Mouse (Mus musculus) left cerebral cortex, postnatal 25 days (tissue): Measurements from ENCODE around the gene Col5a3. TPM values are rescaled to one million over a fixed set of nuclear protein-coding genes. Genes with fewer than 3 reads are reported as not detected.

Source experiments
- DNase-seq, 2 experiments: peaks; one replicate each; pipeline ENCODE4 v3.0.0; 2022; ENCODE audit warnings: low spot score in 2 of 2, mixed read lengths in 1 of 2
- intact Hi-C: fragments of 180-260 bp; cut with DNase I; formaldehyde crosslinking; loops from one replicate; pipeline ENCODE4 v1.15.1; 2025
- total RNA-seq, 2 experiments: library from RNA; stranded (reverse); gene quantifications; 2 replicates each; pipeline ENCODE4 v1.2.3; 2021

The Col5a3 gene
- total RNA-seq, 2 experiments from 2014 or later, result 1.5 to 1.8 TPM

DNA sequence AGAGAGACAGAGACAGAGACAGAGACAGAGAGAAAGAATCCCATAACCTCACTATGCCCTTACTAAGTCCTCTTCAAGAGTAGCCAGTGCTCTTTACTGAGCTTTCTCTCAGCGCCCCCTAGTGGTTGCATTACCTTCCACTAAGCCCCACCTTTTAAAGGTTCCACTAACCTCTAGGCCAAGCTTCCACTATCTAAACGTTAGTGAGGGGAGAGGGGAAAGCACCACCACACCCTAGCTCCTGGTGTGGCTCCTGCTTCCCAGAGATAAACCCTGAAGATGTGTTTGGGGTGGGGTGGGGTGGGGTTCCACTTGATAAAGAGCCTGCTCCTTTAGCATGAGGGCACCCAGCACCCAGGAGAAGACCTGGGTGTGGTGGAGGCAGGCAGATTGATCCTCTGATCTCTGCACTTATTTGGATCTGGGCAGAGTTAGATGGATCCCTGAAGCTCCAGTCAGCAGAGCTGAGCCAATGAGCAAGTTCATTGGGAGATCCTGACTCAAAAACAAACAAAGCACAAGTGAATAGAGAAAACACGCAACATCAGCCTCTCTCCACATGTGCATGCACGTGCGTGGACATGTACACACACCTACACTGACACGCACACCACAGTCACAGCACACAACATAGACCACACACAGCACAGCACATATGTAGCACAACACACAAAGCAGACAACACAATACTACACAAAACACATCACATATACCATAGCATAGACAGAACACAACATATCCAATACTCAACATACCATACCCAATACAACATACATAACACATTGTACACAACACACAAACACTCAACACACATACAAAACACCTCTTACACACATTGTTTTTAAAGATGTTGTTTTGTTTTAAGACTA, 57.5 kb downstream of the Col5a3 start:
- peak in 1 of 2 experiments; percentile 41 for DNase-seq
- intact Hi-C loops, result no loop called here

DNA sequence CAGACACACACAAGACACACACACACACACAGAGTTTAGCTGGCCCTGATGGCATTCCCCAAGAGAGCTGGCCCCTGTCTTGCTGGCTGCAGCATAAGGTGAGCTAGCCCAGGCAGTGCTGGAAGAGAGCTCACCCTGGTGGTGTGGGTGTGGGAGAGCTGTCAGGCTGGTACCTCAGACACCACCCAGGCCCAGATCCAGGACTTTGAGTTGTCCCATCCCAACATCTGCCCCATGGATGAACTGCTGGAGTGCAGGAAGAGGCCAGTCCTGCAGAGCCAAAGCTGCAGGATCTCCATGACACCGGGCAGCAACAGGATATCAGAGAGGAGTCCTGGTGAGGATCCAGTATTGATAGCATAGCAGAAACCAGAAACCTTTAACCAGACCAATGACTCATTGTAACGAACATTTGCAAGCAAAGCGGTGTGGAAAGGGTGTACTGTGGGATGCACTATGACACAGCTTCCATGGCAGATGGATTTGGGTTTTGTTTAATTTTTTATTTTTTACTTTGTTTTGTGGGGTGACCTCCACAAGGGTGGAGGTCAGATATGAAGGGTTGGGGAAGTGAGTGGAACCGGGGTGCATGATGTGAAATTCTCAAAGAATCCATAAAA, 58.7 kb downstream of the Col5a3 start:
- intact Hi-C loops, result no loop called here
- no peak for DNase-seq

GRCm38 (mm10) chr9:20754335-20754734, 60.5 kb downstream of the Col5a3 start:
- DNase-seq, result no peak
- intact Hi-C loops, result no loop called here

DNA sequence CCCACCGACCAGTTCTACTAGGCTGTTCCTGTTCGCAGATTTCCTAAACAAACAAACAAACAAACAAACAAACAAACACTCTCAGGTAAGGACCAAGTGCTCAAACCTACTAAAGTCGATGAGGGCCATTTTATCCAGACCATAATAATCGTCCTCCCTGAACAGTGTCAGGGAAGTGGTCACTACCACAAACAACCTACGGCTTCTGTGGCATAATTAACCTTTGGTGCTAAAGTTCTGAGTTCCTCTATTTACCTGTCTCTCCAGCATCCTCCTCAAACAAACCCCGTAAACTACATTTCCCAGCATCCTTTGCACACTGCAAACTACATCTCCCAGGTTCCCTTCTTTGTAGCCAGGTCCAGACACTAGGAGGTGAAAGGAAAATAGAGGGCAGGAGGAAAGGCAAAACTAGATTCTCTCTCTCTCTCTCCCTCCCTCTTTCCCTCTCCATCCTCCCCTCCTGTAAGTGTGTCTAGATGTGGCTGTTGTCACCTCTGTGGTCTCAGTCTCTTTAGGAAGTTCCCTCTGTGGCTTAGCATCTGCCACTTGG, 63.3 kb downstream of the Col5a3 start:
- DNase-seq, result peak in 1 of 2 experiments; percentile 39
- intact Hi-C loops, result no loop called here

- intact Hi-C loops, result loop anchor here (10.0 kb wide), 1 partner anchor 284 kb away; the partner anchor contains the start of gene Zfp26
Measured at GRCm38 (mm10) chr9:20749213-20749612, 65.7 kb downstream of the Col5a3 start.

DNA sequence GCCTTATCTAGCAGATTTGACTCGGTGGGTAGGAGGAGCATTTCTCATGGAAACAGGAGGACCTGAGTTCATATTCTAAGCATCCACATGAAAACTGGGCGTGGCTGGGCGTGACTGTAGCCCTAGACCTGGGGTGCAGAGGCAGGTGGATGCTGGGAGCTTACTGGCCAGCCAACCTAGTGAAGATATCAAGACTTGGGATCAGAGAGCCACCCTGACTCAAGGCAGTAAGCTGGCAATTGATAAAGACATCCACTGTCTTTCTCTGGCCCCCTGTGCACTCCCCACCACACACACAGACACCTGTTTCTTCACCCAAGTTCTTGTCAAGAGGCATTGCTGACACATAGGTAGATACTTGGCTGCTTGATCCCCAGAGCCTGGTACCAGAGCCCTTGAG, 66.3 kb downstream of the Col5a3 start:
- DNase-seq, result no peak
- intact Hi-C loops, result loop anchor here (10.0 kb wide), 1 partner anchor 284 kb away; the partner anchor contains the start of gene Zfp26

More at GRCm38 (mm10) chr9:20749213-20749612, 65.7 kb downstream of the Col5a3 start:
- DNase-seq, result no peak

- DNase-seq, result no peak
- intact Hi-C loops, result loop anchor here (10.0 kb wide), 1 partner anchor 283 kb away; the partner anchor contains the start of gene Zfp26
Measured at GRCm38 (mm10) chr9:20747682-20748081, 67.2 kb downstream of the Col5a3 start.

GRCm38 (mm10) chr9:20746017-20746660, 68.7 kb downstream of the Col5a3 start, which contains the start of gene Olfm2:
Olfm2 (minus strand) TSS chr9:20746349.
- intact Hi-C loops, result loop anchor here (10.0 kb wide), 1 partner anchor 281 kb away; the partner anchor contains the start of gene Zfp26
- DNase-seq, result no peak

- intact Hi-C loops, result loop anchor here (10.0 kb wide), 1 partner anchor 281 kb away; the partner anchor contains the start of gene Zfp26
- DNase-seq, result no peak
Measured at GRCm38 (mm10) chr9:20745129-20745966, 69.5 kb downstream of the Col5a3 start.

GRCm38 (mm10) chr9:20743946-20744738, 70.7 kb downstream of the Col5a3 start:
- DNase-seq, result peak; percentile 60 to 64
- intact Hi-C loops, result loop anchor here (1.0 to 10.0 kb wide), 2 partner anchors 82 to 279 kb away; partner anchors contain the start of gene Zfp26

GRCm38 (mm10) chr9:20740407-20740806, 74.5 kb downstream of the Col5a3 start:
- intact Hi-C loops, result loop anchor here (1.0 to 10.0 kb wide), 3 partner anchors 64 to 276 kb away; partner anchors contain the start of gene Zfp26
- DNase-seq, result peak; percentile 87 to 88

DNA sequence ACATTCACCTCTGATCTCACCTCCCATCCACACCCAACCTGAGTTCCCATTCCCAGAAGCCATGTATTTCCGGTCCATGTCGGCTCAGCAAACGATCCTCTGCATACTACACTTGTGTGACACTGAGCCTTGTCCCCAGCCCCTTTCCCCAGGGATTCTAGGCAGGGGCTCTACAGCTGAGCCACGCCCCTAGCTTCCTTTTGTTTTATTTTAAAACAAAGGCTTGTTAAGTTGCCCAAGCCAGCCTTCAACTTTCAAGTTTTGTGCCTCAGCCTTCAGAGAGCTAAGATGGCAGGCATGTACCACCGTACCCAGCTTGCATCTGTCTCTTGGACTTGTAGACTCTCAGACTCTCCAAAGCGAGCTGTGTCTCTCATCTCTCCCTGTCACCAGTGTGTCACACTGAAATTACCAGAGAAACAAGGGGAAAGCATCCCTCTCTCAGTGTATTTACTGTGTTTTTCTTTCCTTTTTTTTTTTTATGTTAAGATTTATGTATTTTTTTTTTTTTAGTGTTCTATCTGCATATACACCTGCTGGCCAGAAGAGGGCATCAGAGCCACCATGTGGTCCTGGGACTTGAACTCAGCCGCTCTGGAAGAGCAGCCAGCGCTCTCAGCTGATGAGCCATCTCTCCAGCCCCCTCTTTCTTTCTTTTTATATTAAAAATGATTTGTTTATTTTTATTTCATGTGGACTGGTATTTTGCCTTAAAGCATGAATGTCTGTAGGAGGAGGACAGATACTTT, 76.4 kb downstream of the Col5a3 start:
- intact Hi-C loops, result loop anchor here (10.0 kb wide), 1 partner anchor 256 kb away; no protein-coding TSS in a partner anchor
- DNase-seq, result no peak

GRCm38 (mm10) chr9:20737227-20737626, 77.6 kb downstream of the Col5a3 start:
- no peak for DNase-seq
- intact Hi-C loops, result loop anchor here (10.0 kb wide), 1 partner anchor 258 kb away; no protein-coding TSS in a partner anchor

DNA sequence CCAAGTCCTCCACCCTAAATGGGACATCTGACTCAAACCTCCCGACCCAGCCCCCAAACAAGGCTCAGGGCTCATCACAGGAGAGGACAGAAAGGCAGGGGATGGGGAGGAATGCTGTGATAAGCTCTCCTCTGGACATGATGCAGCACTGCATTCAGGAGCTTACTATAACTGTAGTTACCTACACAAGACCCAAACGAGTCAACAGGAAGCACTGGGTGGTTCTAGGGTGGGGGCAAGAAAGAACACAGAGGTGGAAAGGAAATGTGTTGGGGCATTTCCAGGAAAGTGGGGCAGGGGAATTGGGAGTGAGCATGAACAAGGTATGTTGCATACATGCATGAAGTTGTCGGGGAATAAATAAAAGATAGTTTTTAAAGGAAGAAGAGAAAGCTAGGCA, 80.2 kb downstream of the Col5a3 start:
- DNase-seq, result no peak
- intact Hi-C loops, result loop anchor here (10.0 kb wide), 1 partner anchor 260 kb away; no protein-coding TSS in a partner anchor

GRCm38 (mm10) chr9:20731797-20732196, 83.1 kb downstream of the Col5a3 start:
- DNase-seq, result no peak
- intact Hi-C loops, result loop anchor here (10.0 kb wide), 1 partner anchor 263 kb away; no protein-coding TSS in a partner anchor

- intact Hi-C loops, result no loop called here
- no peak for DNase-seq
Measured at GRCm38 (mm10) chr9:20729451-20729850, 85.4 kb downstream of the Col5a3 start.
